Mouse (Mus musculus): ENCODE measurements around the gene Gm21830. TPM values are rescaled to one million over a fixed set of nuclear protein-coding genes. Genes with fewer than 3 reads are reported as not detected.
"Not testable (repeated sequence)": the region's sequence is repeated elsewhere in the genome, so short reads cannot be mapped to it uniquely, and the experiment has no call there.

Gm21830 gene
- not detected in 2 replicates for polyA plus RNA-seq (2014; fragmentation: Nextera tagmentation; extraction: Ambion mirVana)

GRCm38 (mm10) chr2:67413425-67413824, at the start of gene Gm21830:
Gene Gm21830, plus strand, starts transcription at chr2:67413725.
- not testable (repeated sequence) for H3K4me2 ChIP-seq (ENCODE audit: low read depth); H3K27me3 ChIP-seq (ENCODE audit: control insufficient read depth, insufficient read depth, low read length); DNase-seq (ENCODE audit: low spot score); H3K4me3 ChIP-seq (ENCODE audit: low read depth, low read length); H3K36me3 ChIP-seq (ENCODE audit: control insufficient read depth, insufficient read depth, low read length); ATAC-seq (ENCODE audit: insufficient read depth, low FRiP score, low TSS enrichment); H3K9me3 ChIP-seq (ENCODE audit: control insufficient read depth, low read length); H3K9ac ChIP-seq (ENCODE audit: low read length); H3K4me1 ChIP-seq (ENCODE audit: control insufficient read depth, insufficient read depth, low read length); H3K27ac ChIP-seq (ENCODE audit: low read depth, low read length)
- no CpG with 5 or more reads among the region's 1 CpGs for WGBS

GRCm38 (mm10) chr2:67364506-67364905, 49.0 kb upstream of the Gm21830 start:
- no peak overlapping the region for H3K27ac ChIP-seq (ENCODE audit: low read depth, low read length)
- WGBS: 75% methylated on average over 2 of the region's 2 CpGs
- no peaks in the 10 kb centered on the region for H3K36me3 ChIP-seq (ENCODE audit: control insufficient read depth, insufficient read depth, low read length)
- H3K4me2 ChIP-seq (ENCODE audit: low read depth): no peak overlapping the region
- H3K9ac ChIP-seq (ENCODE audit: low read length): no peak overlapping the region
- H3K9me3 ChIP-seq (ENCODE audit: control insufficient read depth, low read length): no peaks in the 10 kb centered on the region
- H3K27me3 ChIP-seq (ENCODE audit: control insufficient read depth, insufficient read depth, low read length): no peaks in the 10 kb centered on the region
- H3K4me3 ChIP-seq (ENCODE audit: low read depth, low read length): no peak overlapping the region
- no peaks in the 10 kb centered on the region for H3K4me1 ChIP-seq (ENCODE audit: control insufficient read depth, insufficient read depth, low read length)
- no peak for DNase-seq (ENCODE audit: low spot score)
- ATAC-seq (ENCODE audit: insufficient read depth, low FRiP score, low TSS enrichment): no peak

DNA sequence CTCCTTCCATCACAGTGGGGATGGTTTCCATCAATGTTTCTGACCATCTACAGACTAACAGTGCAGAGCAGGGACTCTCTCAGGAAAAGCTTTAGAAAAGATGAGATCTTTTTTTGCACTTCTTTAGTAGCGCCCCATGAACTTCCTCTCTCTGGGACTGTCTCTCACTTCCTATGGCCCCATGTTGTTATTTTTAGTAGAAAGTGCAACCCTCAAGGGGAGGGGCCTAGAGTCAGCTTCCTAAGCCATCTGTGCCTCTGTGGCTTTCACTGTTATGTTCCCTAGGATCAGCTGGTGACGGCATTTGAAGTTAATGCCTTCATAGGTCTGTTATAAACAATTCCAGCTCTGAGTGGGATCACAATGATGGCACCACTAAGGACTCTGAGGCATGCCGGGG, 35.0 kb upstream of the Gm21830 start:
- WGBS: 55% methylated on average over 3 of the region's 3 CpGs
- H3K27me3 ChIP-seq (ENCODE audit: control insufficient read depth, insufficient read depth, low read length): no peaks in the 10 kb centered on the region
- no peak overlapping the region for H3K4me2 ChIP-seq (ENCODE audit: low read depth)
- no peaks in the 10 kb centered on the region for H3K9me3 ChIP-seq (ENCODE audit: control insufficient read depth, low read length)
- H3K36me3 ChIP-seq (ENCODE audit: control insufficient read depth, insufficient read depth, low read length): no peaks in the 10 kb centered on the region
- no peaks in the 10 kb centered on the region for H3K4me1 ChIP-seq (ENCODE audit: control insufficient read depth, insufficient read depth, low read length)
- ATAC-seq (ENCODE audit: insufficient read depth, low FRiP score, low TSS enrichment) (no peak), DNase-seq (ENCODE audit: low spot score) (no peak)
- no peak overlapping the region for H3K4me3 ChIP-seq (ENCODE audit: low read depth, low read length)
- H3K9ac ChIP-seq (ENCODE audit: low read length): no peak overlapping the region
- H3K27ac ChIP-seq (ENCODE audit: low read depth, low read length): no peak overlapping the region

DNA sequence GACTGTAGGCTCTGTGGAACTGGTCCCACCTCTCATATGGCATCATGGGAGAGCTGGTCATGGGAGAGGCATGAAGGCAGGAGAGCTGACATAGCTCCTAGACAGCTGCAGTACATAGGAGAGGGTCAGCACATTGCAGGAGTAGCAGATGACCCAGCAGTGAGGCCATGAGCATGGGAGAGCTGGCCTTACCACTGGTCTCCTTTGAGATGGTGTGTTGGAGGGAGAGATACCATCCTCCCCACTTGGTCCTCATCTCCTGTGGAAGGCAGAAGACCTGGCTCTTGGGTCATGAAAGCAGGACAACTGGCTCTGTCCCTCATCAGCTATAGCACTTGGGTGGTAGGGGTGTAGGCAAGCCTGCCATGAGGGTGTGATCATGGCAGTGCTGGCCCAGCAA, 7.3 kb downstream of the Gm21830 start:
- no peak overlapping the region for H3K4me3 ChIP-seq (ENCODE audit: low read depth, low read length)
- H3K9ac ChIP-seq (ENCODE audit: low read length): no peak overlapping the region
- H3K4me1 ChIP-seq (ENCODE audit: control insufficient read depth, insufficient read depth, low read length): no peaks in the 10 kb centered on the region
- no peak overlapping the region for H3K4me2 ChIP-seq (ENCODE audit: low read depth)
- DNase-seq (ENCODE audit: low spot score): no peak
- no peak for ATAC-seq (ENCODE audit: insufficient read depth, low FRiP score, low TSS enrichment)
- no peak overlapping the region for H3K27ac ChIP-seq (ENCODE audit: low read depth, low read length)
- no peaks in the 10 kb centered on the region for H3K27me3 ChIP-seq (ENCODE audit: control insufficient read depth, insufficient read depth, low read length)
- no peaks in the 10 kb centered on the region for H3K36me3 ChIP-seq (ENCODE audit: control insufficient read depth, insufficient read depth, low read length)
- no peaks in the 10 kb centered on the region for H3K9me3 ChIP-seq (ENCODE audit: control insufficient read depth, low read length)

DNA sequence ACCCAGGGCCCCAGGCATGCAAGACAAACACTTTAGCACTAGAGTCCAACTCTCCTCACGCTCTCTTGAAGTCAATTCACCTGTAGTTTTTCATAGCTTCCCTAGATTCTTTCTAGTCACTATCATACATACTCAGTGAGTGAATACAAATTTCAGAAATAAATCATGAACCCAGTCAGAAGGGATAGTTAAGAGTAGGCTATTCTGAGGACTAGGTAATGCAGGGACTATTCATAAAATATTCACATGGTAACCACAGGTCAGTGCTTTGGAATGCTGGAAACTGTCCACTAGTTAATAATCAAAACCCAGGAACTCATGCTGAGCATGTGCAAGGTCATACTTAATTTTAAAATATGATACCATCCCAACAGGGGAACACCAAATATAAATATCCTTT, 9.3 kb downstream of the Gm21830 start:
- no peak for DNase-seq (ENCODE audit: low spot score)
- ATAC-seq (ENCODE audit: insufficient read depth, low FRiP score, low TSS enrichment): no peak
- Histone ChIP-seq H3K4me1 (ENCODE audit: control insufficient read depth, insufficient read depth, low read length) (no peaks in the 10 kb centered on the region), H3K9me3 (ENCODE audit: control insufficient read depth, low read length) (no peaks in the 10 kb centered on the region), H3K27me3 (ENCODE audit: control insufficient read depth, insufficient read depth, low read length) (no peaks in the 10 kb centered on the region), H3K36me3 (ENCODE audit: control insufficient read depth, insufficient read depth, low read length) (no peaks in the 10 kb centered on the region), H3K4me2 (ENCODE audit: low read depth) (no peak overlapping the region), H3K27ac (ENCODE audit: low read depth, low read length) (no peak overlapping the region), H3K4me3 (ENCODE audit: low read depth, low read length) (no peak overlapping the region), H3K9ac (ENCODE audit: low read length) (no peak overlapping the region)
- 88% methylated on average over 1 of the region's 1 CpGs for WGBS

- H3K27ac ChIP-seq (ENCODE audit: low read depth, low read length): no peak within 1 kb of the TSS
- no peak within 1 kb of the TSS for H3K9ac ChIP-seq (ENCODE audit: low read length)
- no peaks in the 10 kb centered on the region for H3K4me1 ChIP-seq (ENCODE audit: control insufficient read depth, insufficient read depth, low read length)
- no peaks in the 10 kb centered on the region for H3K27me3 ChIP-seq (ENCODE audit: control insufficient read depth, insufficient read depth, low read length)
- no peak for DNase-seq (ENCODE audit: low spot score)
- H3K4me3 ChIP-seq (ENCODE audit: low read depth, low read length): no peak within 1 kb of the TSS
- no peak within 1 kb of the TSS for H3K4me2 ChIP-seq (ENCODE audit: low read depth)
- H3K36me3 ChIP-seq (ENCODE audit: control insufficient read depth, insufficient read depth, low read length): no peaks in the 10 kb centered on the region
- WGBS: 57% methylated on average over 2 of the region's 2 CpGs
- H3K9me3 ChIP-seq (ENCODE audit: control insufficient read depth, low read length): no peaks in the 10 kb centered on the region
- no peak for ATAC-seq (ENCODE audit: insufficient read depth, low FRiP score, low TSS enrichment)
These were observed 19.6 kb downstream of the Gm21830 start, which contains the start of gene Gm26727 for GRCm38 (mm10) chr2:67433081-67433480. Gene Gm26727, minus strand, starts transcription at chr2:67433181.

- H3K4me1 ChIP-seq (ENCODE audit: control insufficient read depth, insufficient read depth, low read length): no peaks in the 10 kb centered on the region
- H3K36me3 ChIP-seq (ENCODE audit: control insufficient read depth, insufficient read depth, low read length): no peaks in the 10 kb centered on the region
- DNase-seq (ENCODE audit: low spot score): no peak
- WGBS: 88% methylated on average over 8 of the region's 8 CpGs
- no peak overlapping the region for H3K27ac ChIP-seq (ENCODE audit: low read depth, low read length)
- ATAC-seq (ENCODE audit: insufficient read depth, low FRiP score, low TSS enrichment): no peak
- no peak overlapping the region for H3K4me3 ChIP-seq (ENCODE audit: low read depth, low read length)
- H3K9me3 ChIP-seq (ENCODE audit: control insufficient read depth, low read length): no peaks in the 10 kb centered on the region
- H3K27me3 ChIP-seq (ENCODE audit: control insufficient read depth, insufficient read depth, low read length): no peaks in the 10 kb centered on the region
- no peak overlapping the region for H3K9ac ChIP-seq (ENCODE audit: low read length)
- H3K4me2 ChIP-seq (ENCODE audit: low read depth): no peak overlapping the region
These were observed 24.8 kb downstream of the Gm21830 start for GRCm38 (mm10) chr2:67438309-67438708.

DNA sequence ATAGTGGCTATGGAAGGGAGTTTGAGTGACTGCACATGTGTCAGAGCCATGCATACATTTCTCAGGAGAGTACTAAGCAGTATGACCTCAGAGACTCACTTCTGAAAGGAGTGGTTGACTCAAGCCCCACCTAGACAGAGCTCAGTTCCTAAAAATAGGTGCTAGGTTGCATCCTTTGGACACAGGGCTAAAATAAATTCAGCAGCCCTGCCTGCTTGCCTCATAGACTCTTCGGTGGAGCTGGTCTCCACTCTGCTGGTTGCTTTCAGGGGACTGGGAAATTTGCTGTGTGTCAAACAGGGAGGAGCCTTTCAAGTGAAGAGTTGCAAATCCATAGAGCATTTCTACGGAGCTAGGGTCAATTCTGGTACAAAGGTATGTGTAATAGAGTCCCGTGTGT, 32.3 kb downstream of the Gm21830 start, which contains the start of gene Xirp2:
Gene Xirp2 (plus strand): TSS at position 223 of the 400 bp plus-strand sequence.
- DNase-seq (ENCODE audit: low spot score): no peak
- no peaks in the 10 kb centered on the region for H3K36me3 ChIP-seq (ENCODE audit: control insufficient read depth, insufficient read depth, low read length)
- H3K4me3 ChIP-seq (ENCODE audit: low read depth, low read length): no peak within 1 kb of the TSS
- WGBS: 80% methylated on average over 3 of the region's 3 CpGs
- H3K9ac ChIP-seq (ENCODE audit: low read length): no peak within 1 kb of the TSS
- H3K9me3 ChIP-seq (ENCODE audit: control insufficient read depth, low read length): no peaks in the 10 kb centered on the region
- no peak for ATAC-seq (ENCODE audit: insufficient read depth, low FRiP score, low TSS enrichment)
- H3K27me3 ChIP-seq (ENCODE audit: control insufficient read depth, insufficient read depth, low read length): no peaks in the 10 kb centered on the region
- no peaks in the 10 kb centered on the region for H3K4me1 ChIP-seq (ENCODE audit: control insufficient read depth, insufficient read depth, low read length)
- H3K27ac ChIP-seq (ENCODE audit: low read depth, low read length): no peak within 1 kb of the TSS
- no peak within 1 kb of the TSS for H3K4me2 ChIP-seq (ENCODE audit: low read depth)

DNA sequence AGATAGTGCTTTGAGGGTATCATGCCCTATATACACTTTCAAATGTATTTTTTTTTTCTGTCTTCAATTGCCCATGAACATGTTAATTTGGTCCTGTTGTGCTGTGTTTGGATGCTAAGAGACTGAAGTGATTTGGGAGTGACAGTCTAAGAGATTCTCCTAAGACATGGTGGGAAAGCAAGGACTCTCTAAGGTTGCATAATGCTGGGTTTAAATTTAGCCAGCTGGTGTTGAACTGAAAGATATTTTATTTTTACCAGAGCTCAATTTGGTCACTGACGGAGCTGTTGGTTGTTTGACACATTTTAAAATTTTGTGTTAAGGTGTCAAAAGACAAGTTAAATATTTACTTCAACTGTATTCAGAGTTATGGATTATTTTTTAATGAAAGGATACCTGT, 33.2 kb downstream of the Gm21830 start:
- Histone ChIP-seq H3K4me2 (ENCODE audit: low read depth) (no peak overlapping the region), H3K4me3 (ENCODE audit: low read depth, low read length) (no peak overlapping the region), H3K9ac (ENCODE audit: low read length) (no peak overlapping the region), H3K9me3 (ENCODE audit: control insufficient read depth, low read length) (no peaks in the 10 kb centered on the region), H3K27ac (ENCODE audit: low read depth, low read length) (no peak overlapping the region), H3K36me3 (ENCODE audit: control insufficient read depth, insufficient read depth, low read length) (no peaks in the 10 kb centered on the region), H3K27me3 (ENCODE audit: control insufficient read depth, insufficient read depth, low read length) (no peaks in the 10 kb centered on the region), H3K4me1 (ENCODE audit: control insufficient read depth, insufficient read depth, low read length) (no peaks in the 10 kb centered on the region)
- WGBS: 91% methylated on average over 1 of the region's 1 CpGs
- DNase-seq (ENCODE audit: low spot score) (no peak), ATAC-seq (ENCODE audit: insufficient read depth, low FRiP score, low TSS enrichment) (no peak)
